8 mouse cellular contexts compared by ENCODE assay signal in the genomic region with DNA sequence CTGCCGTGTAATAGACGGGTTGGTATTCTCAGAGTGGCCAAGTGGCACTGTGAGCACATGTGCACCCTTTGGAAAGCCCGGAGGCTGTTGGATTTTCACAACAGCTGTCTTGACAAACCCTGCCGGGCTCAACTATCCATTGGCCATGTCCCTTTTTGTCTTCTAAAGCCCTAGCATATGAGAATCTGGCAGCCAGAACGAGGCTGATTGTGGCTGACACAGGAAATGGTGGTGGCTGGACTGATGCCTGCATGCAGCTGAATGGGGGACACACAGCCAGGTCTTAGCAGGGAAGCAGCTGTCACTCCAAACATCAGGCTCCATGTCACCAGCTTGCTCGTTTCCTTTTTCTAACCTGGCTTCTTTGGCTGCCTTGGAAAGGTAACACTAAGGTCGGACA. TPM values are rescaled to one million over a fixed set of nuclear protein-coding genes. Genes with fewer than 3 reads are reported as not detected.
DNase-seq lines count a peak whose midpoint lies in the region; ATAC-seq lines count a peak whose summit lies in the region.

No protein-coding gene starts in this region.

- H3K4me2 ChIP-seq in hindbrain, embryonic 13.5 days, result peak overlapping the region; percentile 66
- H3K4me2 ChIP-seq in midbrain, embryonic 14.5 days (ENCODE audit: low read length), result peak overlapping the region; percentile 65

- H3K27ac ChIP-seq in hindbrain, embryonic 13.5 days, result peak overlapping the region; percentile 99
- H3K27ac ChIP-seq in midbrain, embryonic 14.5 days (replicated peaks; ENCODE audit: low read depth, low read length), result peak overlapping the region; percentile 98

- H3K9ac ChIP-seq in hindbrain, embryonic 13.5 days, result peak overlapping the region; percentile 97
- H3K9ac ChIP-seq in midbrain, embryonic 14.5 days (replicated peaks; ENCODE audit: low read length), result peak overlapping the region; percentile 93; the same call in 1 of the 2 replicates

- no peak overlapping the region for H3K4me3 ChIP-seq in hindbrain, embryonic 13.5 days
- no peak overlapping the region for H3K4me3 ChIP-seq in midbrain, embryonic 14.5 days (replicated peaks; ENCODE audit: low read depth, low read length)

- H3K4me1 ChIP-seq in hindbrain, embryonic 13.5 days (replicated peaks), result peaks cover 36% of the 10 kb centered on the region
- peaks cover 29% of the 10 kb centered on the region for H3K4me1 ChIP-seq in midbrain, embryonic 14.5 days (ENCODE audit: control insufficient read depth, insufficient read depth, low read length)

- ATAC-seq in cerebellum, adult (ENCODE audit: insufficient number of reproducible peaks, low FRiP score, low TSS enrichment), result no peak
- no peak for ATAC-seq in hindbrain, embryonic 13.5 days (ENCODE audit: low FRiP score)
- no peak for ATAC-seq in midbrain, embryonic 14.5 days (ENCODE audit: low FRiP score, low TSS enrichment)

- H3K27me3 ChIP-seq in hindbrain, embryonic 13.5 days, result 0 out of 2 replicates have a peak, but pooled peaks cover 4% of the 10 kb centered on the region
- no peaks in the 10 kb centered on the region for H3K27me3 ChIP-seq in midbrain, embryonic 14.5 days (ENCODE audit: control insufficient read depth, insufficient read depth, low read length)

- peak; percentile 30 for DNase-seq in cerebellum, adult 11 months
- DNase-seq in right cerebral cortex, postnatal 4 days, result peak; percentile 41
- DNase-seq in right cerebral cortex, postnatal 25 days, result no peak
- peak; percentile 64 for DNase-seq in midbrain, embryonic 14.5 days
- DNase-seq in spleen, adult 18-20 months, result no peak
- no peak for DNase-seq in left cerebral cortex, adult 11 months (ENCODE audit: low spot score)

- H3K9me3 ChIP-seq in hindbrain, embryonic 13.5 days, result no peaks in the 10 kb centered on the region
- H3K9me3 ChIP-seq in midbrain, embryonic 14.5 days (ENCODE audit: control insufficient read depth, low read length), result no peaks in the 10 kb centered on the region

- 46% methylated on average over 7 of the region's 7 CpGs for WGBS in hindbrain, embryonic 13.5 days
- 41% methylated on average over 7 of the region's 7 CpGs for WGBS in midbrain, embryonic 14.5 days

- no peaks in the 10 kb centered on the region for H3K36me3 ChIP-seq in hindbrain, embryonic 13.5 days
- H3K36me3 ChIP-seq in midbrain, embryonic 14.5 days (ENCODE audit: control insufficient read depth, insufficient read depth, low read length), result peaks cover 2% of the 10 kb centered on the region

RNA-seq across cellular contexts. Expression of gene Prkar1a, which starts 0.7 kb away (rescaled TPM):
- 473 and 491 TPM in 2 replicates for polyA plus RNA-seq in hindbrain, embryonic 13.5 days (2015; fragmentation: Nextera tagmentation; extraction: Ambion mirVana)
- polyA plus RNA-seq in midbrain, embryonic 14.5 days (2014; fragmentation: Nextera tagmentation; extraction: Ambion mirVana), result 494 and 582 TPM in 2 replicates

RNA-seq across cellular contexts. Expression of gene Wipi1, which starts 36.7 kb away (rescaled TPM):
- polyA plus RNA-seq in hindbrain, embryonic 13.5 days (2015; fragmentation: Nextera tagmentation; extraction: Ambion mirVana), result 17.8 and 18.2 TPM in 2 replicates
- 6.5 and 9.9 TPM in 2 replicates for polyA plus RNA-seq in midbrain, embryonic 14.5 days (2014; fragmentation: Nextera tagmentation; extraction: Ambion mirVana)

Comparison
In these comparisons a context has a peak if more than half of its experiments do, and no peak if none do; other contexts are left out.
1. DNase-seq: peak in cerebellum, adult 11 months (single experiment), right cerebral cortex, postnatal 4 days (single experiment) and midbrain, embryonic 14.5 days (single experiment); none in right cerebral cortex, postnatal 25 days (single experiment), spleen, adult 18-20 months (0 of 2) and left cerebral cortex, adult 11 months (single experiment).